Mouse (Mus musculus) heart, embryonic 14.5 days (tissue): ENCODE measurements at regions not wholly inside any gene's neighbourhood (a gene's known extent, or its start where the extent isn't known, plus 50 kb on each side); places are given as distances from the start of the nearest gene placed in this dataset.

Experiments used
- ATAC-seq: fragments of 200-750 bp; cut with Nextera tagmentation; 2 replicates; pipeline ENCODE4 v1.8.0; 2017; ENCODE audit warnings: low read depth, moderate TSS enrichment; ENCODE audit not compliant: insufficient number of reproducible peaks, insufficient read depth, low FRiP score
- H3K27ac ChIP-seq, 2 experiments: fragments of 200-500 bp in 1 of 2; fragments of 300-500 bp in 1 of 2; sonication (generic) in 1 of 2; replicated peaks in 1 of 2; 2 replicates each; pipeline ENCODE4 v1.5.1; 2012 to 2014; ENCODE audit warnings: low read depth in 2 of 2, low read length in 2 of 2, control low read depth in 1 of 2, mild to moderate bottlenecking in 1 of 2, mixed read lengths in 1 of 2; ENCODE audit not compliant: control insufficient read depth in 1 of 2, insufficient read depth in 1 of 2
- H3K27me3 ChIP-seq: fragments of 300-500 bp; sonication (generic); 2 replicates; pipeline ENCODE4 v1.6.1; 2014; ENCODE audit warnings: mild to moderate bottlenecking, low read length, control low read depth; ENCODE audit not compliant: control insufficient read depth, insufficient read depth
- H3K36me3 ChIP-seq: fragments of 300-500 bp; sonication (generic); 2 replicates; pipeline ENCODE4 v1.6.1; 2014; ENCODE audit warnings: mild to moderate bottlenecking, control low read depth, low read length, mixed read lengths; ENCODE audit not compliant: control insufficient read depth, insufficient read depth
- H3K4me1 ChIP-seq, 2 experiments: fragments of 200-500 bp in 1 of 2; fragments of 300-500 bp in 1 of 2; sonication (generic) in 1 of 2; 2 replicates each; pipeline ENCODE4 v1.6.1; 2012 to 2014; ENCODE audit warnings: low read length in 2 of 2, control low read depth in 1 of 2, mixed read lengths in 1 of 2; ENCODE audit not compliant: control insufficient read depth in 2 of 2, insufficient read depth in 2 of 2
- H3K4me2 ChIP-seq: fragments of 300-500 bp; sonication (generic); 2 replicates; pipeline ENCODE4 v1.6.1; 2014; ENCODE audit warnings: mild to moderate bottlenecking, low read length
- H3K4me3 ChIP-seq, 2 experiments: fragments of 200-500 bp in 1 of 2; fragments of 300-500 bp in 1 of 2; sonication (generic) in 1 of 2; 2 replicates each; pipeline ENCODE4 v1.5.1; 2012 to 2014; ENCODE audit warnings: low read length in 2 of 2, mild to moderate bottlenecking in 2 of 2, control low read depth in 1 of 2, low read depth in 1 of 2, moderate library complexity in 1 of 2; ENCODE audit not compliant: control insufficient read depth in 1 of 2, insufficient read depth in 1 of 2
- H3K9ac ChIP-seq: fragments of 300-500 bp; sonication (generic); 2 replicates; pipeline ENCODE4 v1.6.1; 2014; ENCODE audit warnings: mild to moderate bottlenecking, low read length
- H3K9me3 ChIP-seq: fragments of 300-500 bp; sonication (generic); 2 replicates; pipeline ENCODE4 v1.6.1; 2016; ENCODE audit warnings: low read length, control low read depth; ENCODE audit not compliant: control insufficient read depth
- WGBS: fragments of 180-500 bp; shearing (Covaris S2); extraction: QIAGEN DNeasy Blood & Tissue Kit; methylation state at CpG from one replicate; pipeline ENCODE4 v1.1.7; 2014; 5-methylcytosine and 5-hydroxymethylcytosine counted together

DNA sequence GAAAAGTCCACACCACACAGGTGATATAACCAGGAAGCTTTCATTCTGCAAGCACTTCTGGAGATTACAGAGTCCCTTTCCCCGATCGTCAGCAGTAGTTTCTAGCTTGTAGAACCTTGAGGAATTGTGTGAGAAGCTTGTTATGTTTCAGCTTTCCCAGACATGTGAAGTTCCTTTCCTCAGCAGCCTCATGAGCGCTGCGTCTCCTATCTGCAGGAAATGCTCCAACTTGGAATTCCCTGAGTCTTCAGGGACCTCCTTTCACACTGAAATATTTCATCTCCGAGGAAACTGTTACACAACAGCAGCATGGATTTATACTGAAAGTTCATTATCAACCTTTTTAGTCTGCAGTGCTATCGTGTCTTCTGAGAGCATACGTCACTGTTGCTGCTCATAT is 742.4 kb upstream of the Slit2 start:
- H3K9ac ChIP-seq, result no peak overlapping the region
- H3K27ac ChIP-seq, result peak overlapping the region; percentile 70 to 75
- no peaks in the 10 kb centered on the region for H3K27me3 ChIP-seq
- no peak overlapping the region for H3K4me3 ChIP-seq
- peak overlapping the region; percentile 15; the same call in 1 of the 2 replicates for H3K4me2 ChIP-seq
- H3K4me1 ChIP-seq, result no peaks in the 10 kb centered on the region
- no peaks in the 10 kb centered on the region for H3K36me3 ChIP-seq
- 0 out of 2 replicates have a peak, but pooled peaks cover 3% of the 10 kb centered on the region for H3K9me3 ChIP-seq
- 56% methylated on average over 7 of the region's 7 CpGs for WGBS
- ATAC-seq, result no peak

- H3K27ac ChIP-seq, result peak overlapping the region in 1 of 2 experiments; percentile 37; a peak in 1 of 4 replicates
These were observed 728.0 kb upstream of the Slit2 start for GRCm38 (mm10) chr5:47254835-47255369.

GRCm38 (mm10) chr5:47261658-47262411 is 721.1 kb upstream of the Slit2 start:
- Histone ChIP-seq H3K9ac (no peak overlapping the region), H3K27ac (no peak overlapping the region), H3K27me3 (no peaks in the 10 kb centered on the region), H3K36me3 (no peaks in the 10 kb centered on the region), H3K4me1 (no peaks in the 10 kb centered on the region), H3K9me3 (no peaks in the 10 kb centered on the region), H3K4me2 (no peak overlapping the region), H3K4me3 (no peak overlapping the region)
- 73% methylated on average over 5 of the region's 5 CpGs for WGBS
- ATAC-seq, result no peak

More at GRCm38 (mm10) chr5:47254835-47255369, 728.0 kb upstream of the Slit2 start:
- Histone ChIP-seq H3K27me3 (no peaks in the 10 kb centered on the region), H3K4me3 (no peak overlapping the region), H3K9me3 (no peaks in the 10 kb centered on the region), H3K9ac (no peak overlapping the region), H3K4me2 (no peak overlapping the region), H3K4me1 (peaks cover 0 to 3% of the 10 kb centered on the region in 2 experiments; a peak in 1 of 4 replicates), H3K36me3 (no peaks in the 10 kb centered on the region)
- ATAC-seq, result peak; percentile 72

DNA sequence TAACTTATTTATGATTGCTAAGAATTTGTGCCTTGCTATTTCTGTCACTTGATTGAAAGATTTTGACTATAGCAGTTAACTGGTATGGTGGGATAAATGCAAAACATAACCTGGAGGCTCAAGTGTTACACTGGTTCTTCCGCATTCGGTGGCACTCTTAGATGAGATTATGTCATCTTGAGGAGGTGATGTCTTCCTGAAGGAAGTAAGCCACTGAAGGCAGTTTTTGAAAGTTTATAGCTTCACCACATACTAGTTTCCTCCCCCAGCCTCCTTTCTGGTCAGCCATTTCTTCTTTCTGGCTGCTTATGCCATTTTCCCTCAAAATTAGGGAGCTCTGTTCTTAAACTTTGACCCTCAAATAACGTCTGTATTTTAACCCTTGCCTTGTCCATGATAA is 710.3 kb upstream of the Slit2 start:
- Histone ChIP-seq H3K4me2 (no peak overlapping the region), H3K9ac (no peak overlapping the region), H3K27ac (no peak overlapping the region), H3K4me3 (no peak overlapping the region), H3K36me3 (no peaks in the 10 kb centered on the region), H3K9me3 (no peaks in the 10 kb centered on the region), H3K4me1 (peaks cover 11 to 21% of the 10 kb centered on the region in 2 experiments), H3K27me3 (no peaks in the 10 kb centered on the region)
- WGBS, result 65% methylated on average over 3 of the region's 3 CpGs
- ATAC-seq, result no peak

GRCm38 (mm10) chr5:47273389-47274255 is 709.3 kb upstream of the Slit2 start:
- peaks cover 11 to 21% of the 10 kb centered on the region in 2 experiments for H3K4me1 ChIP-seq
- H3K27ac ChIP-seq, result peak overlapping the region; percentile 46 to 59
- H3K9ac ChIP-seq, result 0 out of 2 replicates have a peak overlapping the region, but pooled peaks have one; percentile 14
- H3K36me3 ChIP-seq, result no peaks in the 10 kb centered on the region
- H3K4me2 ChIP-seq, result no peak overlapping the region
- H3K9me3 ChIP-seq, result no peaks in the 10 kb centered on the region
- WGBS, result 44% methylated on average over 9 of the region's 9 CpGs
- peak; percentile 68; the same call in 1 of the 2 replicates for ATAC-seq
- no peak overlapping the region for H3K4me3 ChIP-seq
- H3K27me3 ChIP-seq, result no peaks in the 10 kb centered on the region

DNA sequence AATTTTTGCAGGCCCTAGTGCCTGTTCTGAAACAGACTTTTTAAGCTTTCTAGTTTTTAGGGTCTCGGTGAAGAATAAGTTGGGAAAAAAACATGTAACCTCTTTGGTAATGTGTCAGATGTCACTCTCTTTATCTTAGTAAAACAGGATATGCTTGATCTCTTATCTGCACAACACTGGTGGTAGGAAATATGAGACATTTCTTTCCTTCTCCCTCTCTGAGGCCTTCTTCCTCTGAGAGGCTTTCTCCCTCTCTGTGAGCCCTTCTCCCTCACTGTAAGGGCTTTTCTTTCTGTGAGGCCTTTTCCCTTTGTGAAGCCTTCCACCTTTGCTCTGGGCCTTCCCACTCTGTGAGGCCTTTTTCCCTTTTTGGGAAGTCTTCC is 708.7 kb upstream of the Slit2 start:
- H3K4me2 ChIP-seq, result no peak overlapping the region
- no peak overlapping the region for H3K4me3 ChIP-seq
- ATAC-seq, result no peak
- 64% methylated on average over 1 of the region's 1 CpGs for WGBS
- H3K9me3 ChIP-seq, result no peaks in the 10 kb centered on the region
- H3K4me1 ChIP-seq, result peaks cover 11 to 21% of the 10 kb centered on the region in 2 experiments
- no peaks in the 10 kb centered on the region for H3K27me3 ChIP-seq
- 0 out of 2 replicates have a peak overlapping the region, but pooled peaks have one; percentile 14 for H3K9ac ChIP-seq
- H3K27ac ChIP-seq, result peak overlapping the region; percentile 46 to 59
- H3K36me3 ChIP-seq, result no peaks in the 10 kb centered on the region
